Mouse (Mus musculus) heart, embryonic 12.5 days (tissue): Measurements from ENCODE around the gene Arsg. TPM values are rescaled to one million over a fixed set of nuclear protein-coding genes. Genes with fewer than 3 reads are reported as not detected.

ENCODE experiments used
- microRNA-seq: library from miRNA; unstranded; fragments of <30 nt; microRNA quantifications from one replicate; pipeline ENCODE4, GENCODE M21; 2017
- polyA plus RNA-seq: library from polyadenylated mRNA; unstranded; fragments of >200 nt; fragmentation: Nextera tagmentation; extraction: Ambion mirVana; gene quantifications from 2 replicates; pipeline ENCODE4 v1.2.1, GENCODE M21; 2016

Gene Arsg
- polyA plus RNA-seq, 1 experiment from 2014 or later, result 5.7 TPM

Small RNA genes within 50 kb of the gene (microRNA-seq; reads per million reads assigned to microRNA genes)
- gene Gm25540, result not detected

Other genes with a start within 250 kb of the Arsg start
- gene Rgs9, start 175.2 kb upstream of the Arsg start, polyA plus RNA-seq, result 0.91 and 1.1 TPM in 2 replicates
- gene Gna13, start 110.5 kb upstream of the Arsg start, polyA plus RNA-seq, result 21.6 and 27.2 TPM in 2 replicates
- gene 9930022D16Rik, start 59.5 kb upstream of the Arsg start, polyA plus RNA-seq, result not detected in 2 replicates
- 32.5 and 33.9 TPM in 2 replicates for gene Amz2, start 47.4 kb upstream of the Arsg start, polyA plus RNA-seq
- 10.9 and 11.9 TPM in 2 replicates for gene Slc16a6, start 224 bp downstream of the Arsg start, polyA plus RNA-seq
- 49.9 and 51.3 TPM in 2 replicates for gene Wipi1, start 138.6 kb downstream of the Arsg start, polyA plus RNA-seq
- gene Prkar1a, start 176.0 kb downstream of the Arsg start, polyA plus RNA-seq, result 507 and 511 TPM in 2 replicates
- gene Fam20a, start 248.9 kb downstream of the Arsg start, polyA plus RNA-seq, result 1.2 and 1.4 TPM in 2 replicates